16 mouse cellular contexts compared by ENCODE assay signal in genomic region chr11:62638402-62638801, GRCm38 (mm10). TPM values are rescaled to one million over a fixed set of nuclear protein-coding genes. Genes with fewer than 3 reads are reported as not detected.
A peak's percentile ranks its signal among the peaks of the same experiment; 100 is the strongest.
DNase-seq lines count a peak whose midpoint lies in the region; ATAC-seq and TF ChIP-seq lines count a peak whose summit lies in the region.
"Had no signal": no experiment of that assay in that cellular context is flagged by ENCODE, and none has a peak within 500 bp of the region (broad histone marks: within the 10 kb centered on the region; RNA-seq: fewer than 3 reads in every experiment).

No protein-coding gene starts in this region.

- H3K9ac ChIP-seq in heart, embryonic 13.5 days = peak overlapping the region; percentile 44; the same call in 1 of the 2 replicates
- H3K9ac ChIP-seq in heart, postnatal 0 days (replicated peaks; ENCODE audit: low read depth, low read length) = no peak overlapping the region; the same call in 1 of the 2 replicates
- H3K9ac ChIP-seq: embryonic facial prominence, embryonic 12.5 days; forebrain, embryonic 15.5 days had no signal

- 68% methylated on average over 4 of the region's 4 CpGs for WGBS in heart, embryonic 13.5 days
- 55% methylated on average over 4 of the region's 4 CpGs for WGBS in heart, postnatal 0 days

- H3K27me3 ChIP-seq in heart, embryonic 13.5 days (replicated peaks) = no peaks in the 10 kb centered on the region
- H3K27me3 ChIP-seq in heart, postnatal 0 days (ENCODE audit: control insufficient read depth, insufficient read depth, low read length) = no peaks in the 10 kb centered on the region
- H3K27me3 ChIP-seq: embryonic facial prominence, embryonic 12.5 days; forebrain, embryonic 15.5 days had no signal

- ATAC-seq in heart, embryonic 13.5 days (ENCODE audit: extremely low read depth, insufficient number of reproducible peaks, low FRiP score, low TSS enrichment) = no peak
- no peak for ATAC-seq in heart, postnatal 0 days (ENCODE audit: insufficient read depth, low read depth)
- ATAC-seq: forebrain, embryonic 15.5 days; hindbrain, embryonic 16.5 days; inflammation-experienced regulatory T-cells, adult 6 months; intestine, postnatal 0 days had no signal

- no peak overlapping the region for H3K4me3 ChIP-seq in heart, embryonic 13.5 days
- no peak overlapping the region for H3K4me3 ChIP-seq in heart, postnatal 0 days (ENCODE audit: low read depth, low read length)
- H3K4me3 ChIP-seq: embryonic facial prominence, embryonic 12.5 days; forebrain, embryonic 15.5 days had no signal

- H3K4me2 ChIP-seq in heart, embryonic 13.5 days = no peak overlapping the region
- no peak overlapping the region for H3K4me2 ChIP-seq in heart, postnatal 0 days (ENCODE audit: low read depth, low read length)
- H3K4me2 ChIP-seq: embryonic facial prominence, embryonic 12.5 days; forebrain, embryonic 15.5 days had no signal

- no peaks in the 10 kb centered on the region; the same call in 1 of the 2 replicates for H3K36me3 ChIP-seq in heart, embryonic 13.5 days
- no peaks in the 10 kb centered on the region for H3K36me3 ChIP-seq in heart, postnatal 0 days (replicated peaks; ENCODE audit: control insufficient read depth, insufficient read depth, low read length)
- H3K36me3 ChIP-seq: embryonic facial prominence, embryonic 12.5 days; forebrain, embryonic 15.5 days had no signal

- TF ChIP-seq EP300 in heart, postnatal 0 days (IDR thresholded peaks at IDR 0.05; ENCODE audit: low read depth) = no peak

- peak overlapping the region; percentile 88 for H3K27ac ChIP-seq in heart, embryonic 13.5 days (replicated peaks)
- H3K27ac ChIP-seq in heart, postnatal 0 days (ENCODE audit: low read depth) = peak overlapping the region; percentile 72
- H3K27ac ChIP-seq: embryonic facial prominence, embryonic 12.5 days; forebrain, embryonic 15.5 days had no signal

- no peak for TF ChIP-seq CTCF in heart, postnatal 0 days (IDR thresholded peaks at IDR 0.05; ENCODE audit: low read depth)

- DNase-seq in heart, adult 11 months = peak; percentile 86
- DNase-seq in heart, adult 18-20 months = no peak
- no peak for DNase-seq in heart, adult 8-10 months (ENCODE audit: low spot score)
- DNase-seq in heart, postnatal 0 days (ENCODE audit: low spot score) = no peak
- no peak for DNase-seq in heart, postnatal 36 days
- DNase-seq in left cerebral cortex, postnatal 4 days = no peak
- DNase-seq: cerebellum, adult 11-12 months; cerebellum, adult 9-10 months; cerebellum, postnatal 25 days; kidney, adult 8-10 months had no signal

- H3K9me3 ChIP-seq in heart, embryonic 13.5 days = no peaks in the 10 kb centered on the region
- H3K9me3 ChIP-seq in heart, postnatal 0 days (replicated peaks; ENCODE audit: control insufficient read depth, low read length) = no peaks in the 10 kb centered on the region
- H3K9me3 ChIP-seq: embryonic facial prominence, embryonic 12.5 days; forebrain, embryonic 15.5 days had no signal

- H3K4me1 ChIP-seq in heart, embryonic 13.5 days = peaks cover 94% of the 10 kb centered on the region
- H3K4me1 ChIP-seq in heart, postnatal 0 days (ENCODE audit: control insufficient read depth, insufficient read depth) = peaks cover 81% of the 10 kb centered on the region

- intact Hi-C loops in heart, postnatal 36 days (cut with DNase I) = no loop called here
- intact Hi-C loops in left cerebral cortex, postnatal 4 days (cut with DNase I) = no loop called here

RNA-seq across cellular contexts. Expression of gene Lrrc75a, which starts 9.9 kb away (rescaled TPM):
- 1 to 10 TPM; 3.2 to 4.3 TPM for total RNA-seq in heart, adult 18-20 months (2021)
- polyA plus RNA-seq in heart, embryonic 13.5 days (2015; fragmentation: Nextera tagmentation; extraction: Ambion mirVana) = 14.3 and 17.0 TPM in 2 replicates
- total RNA-seq in heart, adult 8-10 months (2022) = 1 to 10 TPM; 3.1 to 4.5 (median 3.7) TPM
- 33.6 and 33.9 TPM in 2 replicates for total RNA-seq in heart, postnatal 0 days (2014; rRNA removed; ENCODE audit: low replicate concordance)
- polyA plus RNA-seq in heart, postnatal 0 days (2015; fragmentation: Nextera tagmentation; extraction: Ambion mirVana) = 9.3 and 9.6 TPM in 2 replicates
- 1 to 10 TPM; 4.4 to 7.1 TPM for total RNA-seq in heart, postnatal 36 days (2021)
- total RNA-seq in left cerebral cortex, postnatal 4 days (2021) = 10 to 100 TPM; 14.4 to 16.7 TPM

RNA-seq across cellular contexts. Expression of gene Mmgt2, which starts 10.1 kb away (rescaled TPM):
- 1 to 10 TPM; 5.4 to 7.1 TPM for total RNA-seq in heart, adult 18-20 months (2021)
- polyA plus RNA-seq in heart, embryonic 13.5 days (2015; fragmentation: Nextera tagmentation; extraction: Ambion mirVana) = 42.8 and 53.9 TPM in 2 replicates
- total RNA-seq in heart, adult 8-10 months (2022) = 1 to 10 TPM; 5.1 to 5.9 (median 5.7) TPM
- total RNA-seq in heart, postnatal 0 days (2014; rRNA removed; ENCODE audit: low replicate concordance) = 11.1 and 36.0 TPM in 2 replicates
- polyA plus RNA-seq in heart, postnatal 0 days (2015; fragmentation: Nextera tagmentation; extraction: Ambion mirVana) = 38.9 and 40.6 TPM in 2 replicates
- 1 to 10 TPM; 5.4 to 9.9 TPM for total RNA-seq in heart, postnatal 36 days (2021)
- total RNA-seq in left cerebral cortex, postnatal 4 days (2021) = 10 to 100 TPM; 18.1 to 19.6 TPM
